Mouse (Mus musculus): Measurements from ENCODE around the gene Sumf2.
"Not testable (repeated sequence)": the region's sequence is repeated elsewhere in the genome, so short reads cannot be mapped to it uniquely, and the experiment has no call there.

Gene Sumf2

GRCm38 (mm10) chr5:129846752-129847557 lies at the start of gene Sumf2:
Gene Sumf2, plus strand, starts transcription at chr5:129846986.
- DNase-seq (ENCODE audit: low spot score in 2 of 2), result peak; percentile 91 to 92

- no peak for DNase-seq (ENCODE audit: low spot score in 2 of 2)
These were observed 1.9 kb upstream of the Sumf2 start for GRCm38 (mm10) chr5:129844848-129845247.

DNA sequence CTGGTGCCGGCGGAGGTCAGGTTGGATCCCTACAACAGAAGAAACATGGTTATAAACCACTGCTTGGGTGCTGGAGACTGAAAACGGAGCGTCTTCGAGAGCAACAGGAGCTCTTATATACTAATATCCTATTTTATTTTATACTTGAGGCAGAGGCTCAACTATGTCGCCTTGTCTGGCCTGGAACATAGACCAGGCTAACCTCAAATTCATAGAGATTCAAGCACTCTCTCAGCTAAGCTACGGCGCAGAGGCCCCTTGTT lies 703 bp downstream of the Sumf2 start:
- DNase-seq (ENCODE audit: low spot score in 2 of 2), result no peak

DNA sequence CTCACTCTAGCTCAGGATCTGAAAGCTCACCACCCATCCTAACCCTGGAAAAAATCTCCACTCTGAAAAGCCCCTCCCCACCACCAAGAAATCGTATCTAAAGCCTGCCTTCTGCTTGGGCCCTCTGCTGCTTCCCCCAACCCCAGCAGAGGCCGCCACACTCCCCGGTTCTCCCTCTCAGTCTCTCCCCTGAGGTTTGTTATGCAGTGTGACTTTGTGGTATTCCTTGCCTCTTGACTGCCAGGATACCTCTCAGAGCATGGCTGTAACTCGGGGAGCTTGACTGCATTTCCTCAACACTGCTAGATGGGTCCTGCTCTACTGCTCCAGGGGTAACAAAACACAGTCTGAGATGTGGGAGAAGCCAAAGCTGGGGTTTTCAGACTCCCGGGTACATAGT lies 8.4 kb downstream of the Sumf2 start:
- no peak for DNase-seq (ENCODE audit: low spot score in 2 of 2)

- no peak for DNase-seq (ENCODE audit: low spot score in 2 of 2)
These were observed 9.6 kb downstream of the Sumf2 start for GRCm38 (mm10) chr5:129856414-129856813.

DNA sequence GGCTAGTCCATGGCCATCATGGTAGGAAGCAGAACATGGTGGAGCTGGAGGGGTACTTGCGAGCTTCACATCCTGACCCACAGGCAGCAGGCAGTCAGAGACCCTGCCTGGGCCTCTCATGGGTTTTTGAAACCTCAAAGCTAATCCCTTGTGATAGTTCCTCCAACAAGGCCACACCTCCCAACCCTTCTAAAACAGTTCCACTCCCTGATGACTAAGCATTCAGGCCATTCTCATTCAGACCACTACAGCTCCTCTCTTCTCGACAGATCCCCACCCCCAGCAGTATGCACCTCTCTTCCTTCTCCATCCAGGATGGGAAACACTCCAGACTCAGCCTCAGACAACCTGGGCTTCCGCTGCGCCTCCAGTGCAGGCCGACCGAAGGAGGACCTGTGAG lies 15.5 kb downstream of the Sumf2 start:
- no peak for DNase-seq (ENCODE audit: low spot score in 2 of 2)

DNA sequence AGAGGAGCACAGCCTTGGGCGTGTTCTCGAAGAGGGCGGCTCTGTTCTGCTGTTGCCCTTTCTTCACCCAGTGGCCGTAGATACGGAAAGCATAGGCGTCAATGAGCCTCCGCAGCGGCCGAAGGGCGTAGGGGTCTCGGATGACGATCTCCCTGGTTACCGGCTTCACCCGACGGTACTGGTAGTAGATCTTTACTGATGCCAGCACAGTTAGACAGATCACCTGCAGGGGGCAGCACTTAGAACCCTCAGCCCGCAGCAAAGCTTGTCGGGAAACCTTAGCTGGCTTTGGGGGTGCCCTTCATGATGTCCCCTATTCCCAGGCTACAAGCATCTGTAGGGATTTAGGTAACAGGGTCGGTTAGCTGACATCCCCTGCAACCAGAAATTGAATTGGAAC lies 17.7 kb downstream of the Sumf2 start:
- peak in 1 of 2 experiments; percentile 36 for DNase-seq (ENCODE audit: low spot score in 2 of 2)

DNA sequence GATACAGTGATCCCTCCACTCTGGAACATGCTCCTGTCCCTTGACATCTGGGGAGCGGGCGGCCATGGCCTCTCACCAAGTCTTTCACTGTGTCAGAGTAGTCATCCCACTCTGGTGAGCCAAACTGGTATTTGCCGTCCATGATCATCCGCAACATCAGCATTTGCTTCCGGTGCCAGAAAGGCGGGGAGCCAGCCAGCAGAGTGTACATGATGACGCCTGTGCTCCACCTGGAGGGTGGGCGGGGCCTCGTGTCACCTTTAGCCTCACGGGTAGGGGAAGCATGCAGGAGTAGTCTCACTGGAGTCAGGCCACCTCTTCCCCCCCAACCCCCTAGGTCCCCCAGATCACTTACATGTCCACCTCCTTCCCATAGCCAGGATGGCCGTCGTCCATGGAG lies 19.1 kb downstream of the Sumf2 start:
- DNase-seq (ENCODE audit: low spot score in 2 of 2), result no peak

GRCm38 (mm10) chr5:129869238-129869995 lies 22.6 kb downstream of the Sumf2 start:
- DNase-seq (ENCODE audit: low spot score in 2 of 2), result no peak

DNA sequence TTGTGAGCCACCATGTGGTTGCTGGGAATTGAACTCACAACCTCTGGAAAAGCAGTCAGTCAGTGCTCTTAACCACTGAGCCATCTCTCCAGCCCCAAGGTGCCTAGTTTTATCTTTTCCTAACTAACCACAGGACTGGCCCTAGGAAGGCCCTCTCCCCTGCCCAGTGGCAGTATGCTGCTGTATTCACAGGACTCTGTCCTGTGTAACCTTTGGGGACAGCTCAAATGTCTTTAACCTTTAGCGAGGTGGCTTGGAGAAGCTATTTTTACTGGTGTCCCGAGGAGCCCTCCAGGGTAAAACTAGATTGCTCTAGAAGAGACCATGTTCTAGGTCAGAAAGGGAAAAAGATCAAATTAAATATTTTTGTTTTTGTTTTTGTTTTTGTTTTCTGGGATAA lies 24.5 kb downstream of the Sumf2 start:
- DNase-seq (ENCODE audit: low spot score in 2 of 2), result no peak

- DNase-seq (ENCODE audit: low spot score in 2 of 2), result no peak
These were observed 27.2 kb downstream of the Sumf2 start for GRCm38 (mm10) chr5:129873942-129874341.

- DNase-seq (ENCODE audit: low spot score in 2 of 2), result no peak
These were observed 28.3 kb downstream of the Sumf2 start for GRCm38 (mm10) chr5:129875098-129875497.

DNA sequence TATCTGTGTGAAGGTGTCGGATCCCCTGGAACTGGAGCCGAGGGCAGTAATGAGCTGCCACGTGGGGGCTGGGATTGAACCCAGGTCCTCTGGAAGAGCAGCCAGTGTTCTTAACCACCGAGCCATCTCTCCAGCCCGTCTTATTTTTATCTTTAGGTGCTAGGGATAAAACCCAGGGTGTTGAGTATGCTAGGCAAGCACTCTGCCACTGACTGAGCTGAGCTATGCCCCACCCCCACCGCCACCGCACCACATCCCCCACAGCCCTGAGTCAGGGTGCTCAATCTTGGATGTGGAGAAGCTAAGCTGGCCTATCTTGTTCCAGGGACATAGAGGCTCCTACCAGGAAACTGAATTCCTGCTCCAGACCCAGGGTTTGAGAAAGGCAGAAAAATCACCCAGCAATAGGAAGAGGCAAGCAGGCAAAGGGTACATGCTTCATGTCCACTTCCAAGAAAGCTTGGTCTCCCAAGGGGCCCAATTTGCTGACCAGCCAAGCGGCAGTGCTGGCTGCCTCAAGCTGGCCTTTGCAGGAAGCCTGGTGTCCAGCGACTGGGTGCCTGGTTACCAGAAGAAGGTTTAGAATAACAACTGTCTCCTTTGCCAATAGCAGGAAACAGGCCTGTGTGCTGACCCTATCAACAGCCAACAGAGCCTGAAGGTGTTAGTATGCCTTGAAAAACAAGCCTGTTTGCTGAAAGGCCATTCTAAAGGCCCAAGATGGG lies 31.1 kb downstream of the Sumf2 start:
- DNase-seq (ENCODE audit: low spot score in 2 of 2), result peak; percentile 15 to 38

- peak; percentile 27 to 34 for DNase-seq (ENCODE audit: low spot score in 2 of 2)
These were observed 32.2 kb downstream of the Sumf2 start for GRCm38 (mm10) chr5:129878946-129879345.

GRCm38 (mm10) chr5:129879888-129880287 lies 33.1 kb downstream of the Sumf2 start:
- DNase-seq (ENCODE audit: low spot score in 2 of 2), result no peak

DNA sequence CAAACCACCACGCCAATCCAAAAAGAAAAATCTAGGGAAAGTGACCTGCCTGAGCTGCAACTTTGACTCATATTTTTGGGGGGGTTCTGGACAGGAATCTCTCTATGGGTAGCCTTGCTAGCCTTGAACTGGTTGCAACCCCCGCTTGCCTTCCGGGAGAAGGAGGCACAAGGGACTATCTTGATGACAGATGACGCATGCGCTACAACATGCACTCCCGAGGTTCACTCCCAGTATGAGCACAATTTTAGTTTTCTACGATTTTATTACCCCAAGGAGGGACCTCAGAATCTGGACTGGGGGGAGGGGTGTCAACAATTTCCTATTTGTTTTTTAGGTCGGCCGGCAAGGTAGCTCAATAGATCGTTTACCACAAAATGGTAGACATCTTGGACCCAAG lies 39.5 kb downstream of the Sumf2 start:
- DNase-seq (ENCODE audit: low spot score in 2 of 2), result no peak

DNA sequence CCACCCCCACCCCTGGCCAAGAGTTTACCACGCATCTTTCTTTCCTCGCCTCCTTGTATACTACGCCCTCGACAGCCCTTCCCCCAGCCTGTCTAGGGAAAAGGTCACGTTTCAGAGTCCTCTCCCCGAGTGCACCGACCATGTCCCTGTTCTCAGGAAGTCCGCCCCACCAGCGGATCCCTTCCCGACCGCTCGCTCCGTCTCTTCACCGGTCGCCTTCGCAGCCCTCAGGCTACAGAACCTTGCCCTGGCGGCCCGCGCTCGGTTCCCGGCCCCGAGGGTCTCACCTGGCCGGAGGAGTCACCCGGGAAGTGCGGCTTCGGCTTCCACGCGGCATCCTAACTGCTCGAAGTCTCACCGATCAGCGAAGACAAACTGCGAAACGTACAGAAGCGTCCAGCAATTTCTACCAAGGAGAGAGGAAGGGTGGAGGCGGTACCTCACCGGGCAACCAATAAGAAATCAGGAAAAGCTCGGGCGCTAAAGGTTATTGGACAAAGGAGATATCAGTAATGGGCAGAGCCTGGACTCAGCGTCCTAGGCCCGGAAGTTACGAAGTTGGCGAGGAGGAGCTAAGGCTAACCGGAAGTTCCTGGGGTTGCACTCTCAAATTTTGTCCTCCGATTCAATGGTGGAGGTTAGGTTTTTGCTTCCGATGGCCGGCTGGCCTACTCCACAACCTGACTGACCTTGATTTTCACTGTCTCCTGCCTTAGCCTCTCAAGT lies 40.3 kb downstream of the Sumf2 start, which contains the start of gene Chchd2:
TSS of gene Chchd2 (minus strand) at position 560 of the 726 bp plus-strand sequence.
- DNase-seq (ENCODE audit: low spot score in 2 of 2), result peak; percentile 89 to 95

GRCm38 (mm10) chr5:129890390-129890789 lies 43.6 kb downstream of the Sumf2 start:
- DNase-seq (ENCODE audit: low spot score in 2 of 2), result not testable (repeated sequence)

DNA sequence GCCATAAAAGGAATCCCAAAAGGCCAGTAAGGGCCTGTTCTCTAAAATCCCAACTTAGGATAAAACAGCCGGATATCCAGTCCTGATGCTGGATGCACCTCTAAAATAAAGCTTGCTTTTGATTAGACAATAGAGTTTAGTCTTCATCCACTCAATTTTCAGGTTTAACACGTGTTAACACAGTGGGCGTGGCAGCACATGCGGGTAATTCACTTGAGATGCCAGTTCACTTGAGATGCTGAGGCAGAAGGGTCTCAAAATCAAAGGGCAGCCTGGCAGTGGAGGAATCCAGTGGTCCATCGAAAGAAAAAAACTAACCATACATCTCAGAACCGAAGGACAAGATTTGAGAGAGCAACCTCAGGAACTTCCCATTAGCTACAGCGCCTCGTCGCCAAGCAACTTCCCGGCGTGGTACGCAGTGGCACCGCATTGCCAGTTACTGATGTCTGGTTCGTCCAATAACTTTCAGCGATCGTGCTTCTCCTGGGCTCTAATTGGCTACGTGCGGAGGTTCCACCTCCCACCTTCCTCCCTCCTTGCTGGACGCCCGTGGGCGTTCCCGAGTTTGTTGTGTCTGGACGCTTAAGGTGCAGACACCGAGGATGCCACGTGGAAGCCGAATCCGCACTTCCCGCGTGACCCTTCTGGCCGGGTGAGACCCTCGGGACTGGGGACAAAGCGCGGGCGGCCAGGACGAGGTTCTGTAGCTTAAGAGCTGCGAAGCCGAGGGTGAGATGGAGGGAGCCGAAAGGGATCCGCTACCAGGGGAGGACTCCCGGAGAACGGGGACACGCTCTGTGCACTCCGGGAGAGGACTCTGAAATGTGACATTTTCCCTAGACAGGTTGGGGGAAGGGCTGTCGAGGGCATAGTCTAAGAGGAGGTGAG lies 48.7 kb downstream of the Sumf2 start, which contains the start of gene Zbed5:
TSS of gene Zbed5 (plus strand) at position 526 of the 891 bp plus-strand sequence.
- DNase-seq (ENCODE audit: low spot score in 2 of 2), result peak; percentile 82 to 86

- DNase-seq (ENCODE audit: low spot score in 2 of 2), result no peak
These were observed 51.7 kb downstream of the Sumf2 start, which contains the start of gene Phkg1 for GRCm38 (mm10) chr5:129898449-129898848. Gene Phkg1, minus strand, starts transcription at chr5:129898549.

GRCm38 (mm10) chr5:129907775-129908174 lies 61.0 kb downstream of the Sumf2 start:
- DNase-seq (ENCODE audit: low spot score in 2 of 2), result no peak

All from frontal cortex, postnatal 14 days (tissue).